Mouse (Mus musculus): ENCODE measurements around the gene 1700013F07Rik.
"Not testable (repeated sequence)": the region's sequence is repeated elsewhere in the genome, so short reads cannot be mapped to it uniquely, and the experiment has no call there.

Gene 1700013F07Rik

GRCm38 (mm10) chr3:108554587-108555312 lies 20.8 kb downstream of the 1700013F07Rik start:
- DNase-seq = peak; percentile 97

- no peak for DNase-seq
Measured at GRCm38 (mm10) chr3:108557888-108558287, 23.9 kb downstream of the 1700013F07Rik start.

GRCm38 (mm10) chr3:108562133-108562730 lies 28.3 kb downstream of the 1700013F07Rik start, which contains the start of gene Tmem167b:
Gene Tmem167b (minus strand): TSS chr3:108562466.
- DNase-seq = peak; percentile 99

GRCm38 (mm10) chr3:108562777-108563271 lies 28.9 kb downstream of the 1700013F07Rik start:
- peak; percentile 58 for DNase-seq

GRCm38 (mm10) chr3:108563309-108563708 lies 29.4 kb downstream of the 1700013F07Rik start:
- peak; percentile 89 for DNase-seq

GRCm38 (mm10) chr3:108567990-108568877 lies 34.3 kb downstream of the 1700013F07Rik start:
- DNase-seq = peak; percentile 70

- not testable (repeated sequence) for DNase-seq
Measured at GRCm38 (mm10) chr3:108569636-108570035, 35.7 kb downstream of the 1700013F07Rik start.

- no peak for DNase-seq
Measured at GRCm38 (mm10) chr3:108570813-108571212, 36.9 kb downstream of the 1700013F07Rik start.

GRCm38 (mm10) chr3:108571443-108572294 lies 37.7 kb downstream of the 1700013F07Rik start, which contains the start of gene Taf13:
Gene Taf13 (plus strand): TSS chr3:108571698.
- peak; percentile 99 for DNase-seq

- no peak for DNase-seq
Measured at GRCm38 (mm10) chr3:108572309-108573010, 38.5 kb downstream of the 1700013F07Rik start.

GRCm38 (mm10) chr3:108574018-108574417 lies 40.1 kb downstream of the 1700013F07Rik start:
- DNase-seq = no peak

- no peak for DNase-seq
Measured at GRCm38 (mm10) chr3:108584580-108584979, 50.6 kb downstream of the 1700013F07Rik start.

GRCm38 (mm10) chr3:108588446-108588845 lies 54.5 kb downstream of the 1700013F07Rik start:
- DNase-seq = no peak

- DNase-seq = peak; percentile 98
Measured at GRCm38 (mm10) chr3:108590786-108591529, 57.0 kb downstream of the 1700013F07Rik start, which contains the start of gene Wdr47. Gene Wdr47 (plus strand): TSS chr3:108591279.

GRCm38 (mm10) chr3:108591530-108592522 lies 57.9 kb downstream of the 1700013F07Rik start:
- DNase-seq = peak; percentile 4

Data from embryo, embryonic 11 days (tissue).